Mouse (Mus musculus) olfactory bulb, adult 2 months (tissue): ENCODE measurements around the gene Sar1a. TPM values are rescaled to one million over a fixed set of nuclear protein-coding genes. Genes with fewer than 3 reads are reported as not detected.

ENCODE experiments used
- H3K27ac ChIP-seq: fragments of 200-500 bp; 2 replicates; pipeline ENCODE4 v1.5.1; 2012; ENCODE audit warnings: low read depth, low read length; ENCODE audit not compliant: insufficient read depth
- H3K4me1 ChIP-seq: fragments of 200-500 bp; 2 replicates; pipeline ENCODE4 v1.6.1; 2012; ENCODE audit warnings: low read length; ENCODE audit not compliant: control insufficient read depth, insufficient read depth
- H3K4me3 ChIP-seq: fragments of 200-500 bp; 2 replicates; pipeline ENCODE4 v1.5.1; 2012; ENCODE audit warnings: mild to moderate bottlenecking, low read depth, low read length, moderate library complexity; ENCODE audit not compliant: insufficient read depth
- CTCF ChIP-seq: fragments of 200-500 bp; IDR thresholded peaks from 2 replicates; pipeline ENCODE4 v1.5.1; 2012; ENCODE audit warnings: low read depth, mild to moderate bottlenecking, low read length, moderate library complexity; ENCODE audit not compliant: insufficient read depth
- POLR2A ChIP-seq: fragments of 200-500 bp; IDR thresholded peaks from 2 replicates; pipeline ENCODE4 v1.6.1; 2012; ENCODE audit warnings: mild to moderate bottlenecking, low read depth, low read length, moderate library complexity; ENCODE audit not compliant: insufficient read depth
- WGBS: fragments of 180-500 bp; shearing (Covaris S2); methylation state at CpG from one replicate; pipeline ENCODE4 v1.1.7; 2018; 5-methylcytosine and 5-hydroxymethylcytosine counted together
- polyA plus RNA-seq: library from polyadenylated mRNA; stranded (reverse); fragments of >200 nt; gene quantifications from 2 replicates; pipeline ENCODE4 v1.2.4, GENCODE M21; 2012; ENCODE audit warnings: low replicate concordance; ENCODE audit not compliant: missing spikeins, insufficient read depth, insufficient read length

Gene Sar1a
- polyA plus RNA-seq, 1 experiment: not detected

DNA sequence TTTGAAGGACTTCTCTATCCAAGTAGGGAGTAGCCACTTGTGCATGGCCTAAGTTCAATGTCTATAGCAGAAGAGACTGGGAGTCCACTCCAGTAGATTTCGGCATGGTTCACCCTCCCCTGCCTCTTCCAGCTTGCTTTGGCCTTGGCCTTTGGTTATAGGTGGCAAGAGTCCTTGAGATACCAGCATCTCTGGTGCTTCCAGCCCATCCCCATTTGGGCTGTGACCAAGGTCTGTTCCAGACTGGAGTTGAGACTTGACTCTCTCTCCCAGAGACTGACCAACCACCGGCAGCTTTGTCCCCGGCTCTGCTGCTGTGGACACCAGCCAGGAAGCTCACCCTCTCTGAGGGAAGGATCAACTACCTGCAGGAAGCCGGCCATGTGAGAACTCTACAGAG is 58.0 kb downstream of the Sar1a start:
- 91% methylated on average over 4 of the region's 4 CpGs for WGBS
- Histone ChIP-seq H3K27ac (no peak overlapping the region), H3K4me1 (peaks cover 11% of the 10 kb centered on the region), H3K4me3 (no peak overlapping the region)
- TF ChIP-seq POLR2A: no peak
- no peak for TF ChIP-seq CTCF

DNA sequence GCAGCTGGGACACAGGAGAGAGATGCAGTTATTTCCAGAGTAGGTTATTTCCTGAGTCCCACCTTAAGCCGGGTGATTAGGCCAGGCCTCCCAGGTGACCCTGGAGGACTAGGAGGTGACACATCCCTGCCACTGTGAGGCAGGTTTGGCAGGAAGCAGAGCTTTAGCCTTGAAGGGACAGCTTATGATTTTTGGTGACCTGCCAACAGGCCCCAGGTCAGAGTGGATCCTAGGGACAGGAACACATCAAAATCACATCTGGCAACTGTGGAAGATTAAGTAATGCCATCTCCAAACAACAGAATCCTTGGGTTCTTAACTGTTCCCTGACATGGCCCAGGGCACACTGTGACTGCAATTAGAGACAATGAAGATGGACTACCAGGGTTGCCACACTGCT is 61.2 kb downstream of the Sar1a start:
- no peak for TF ChIP-seq CTCF
- no peak for TF ChIP-seq POLR2A
- 94% methylated on average over 1 of the region's 1 CpGs for WGBS
- H3K27ac ChIP-seq: no peak overlapping the region
- H3K4me3 ChIP-seq: no peak overlapping the region
- H3K4me1 ChIP-seq: peaks cover 11% of the 10 kb centered on the region

DNA sequence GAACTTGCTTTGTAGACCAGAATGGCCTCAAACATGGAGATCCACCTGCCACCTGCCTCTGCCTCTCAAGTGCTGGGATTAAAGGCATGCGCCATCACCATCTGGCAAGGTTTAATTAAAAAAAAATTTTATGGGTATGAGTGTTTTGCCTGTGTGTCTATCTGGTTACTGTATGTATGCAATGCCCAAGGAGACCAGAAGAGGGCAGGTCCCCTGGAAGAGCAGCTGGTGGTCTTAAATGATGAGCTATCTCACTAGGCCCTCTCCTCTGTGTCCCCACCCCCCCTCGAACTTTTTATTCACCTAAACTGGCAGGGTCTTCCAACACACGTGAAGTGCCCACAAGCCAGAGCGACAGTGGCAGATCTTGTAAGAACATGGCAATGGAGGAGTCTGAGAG is 61.8 kb downstream of the Sar1a start:
- WGBS: 90% methylated on average over 4 of the region's 4 CpGs
- Histone ChIP-seq H3K27ac (no peak overlapping the region), H3K4me1 (peaks cover 5% of the 10 kb centered on the region), H3K4me3 (no peak overlapping the region)
- no peak for TF ChIP-seq POLR2A
- no peak for TF ChIP-seq CTCF

DNA sequence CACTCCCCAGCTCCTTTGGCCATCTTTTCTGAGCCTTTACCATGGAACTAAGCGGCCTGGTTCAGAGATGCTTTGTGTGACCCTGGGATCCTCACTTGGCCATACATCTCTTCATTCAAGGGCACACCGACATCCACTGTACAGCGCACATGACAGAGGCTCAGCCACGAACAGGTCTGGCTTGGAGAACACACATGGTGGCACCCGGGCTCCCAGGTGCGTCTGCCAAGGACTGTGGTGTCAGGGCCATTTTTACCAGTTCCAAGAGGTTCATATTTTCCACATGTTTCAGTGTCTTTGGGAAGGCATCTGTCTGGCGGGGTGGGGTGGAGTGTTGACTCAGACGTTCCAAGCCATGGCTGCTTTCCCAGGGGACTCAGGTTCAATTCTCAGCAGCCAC is 62.2 kb downstream of the Sar1a start:
- Histone ChIP-seq H3K4me1 (0 out of 2 replicates have a peak, but pooled peaks cover 4% of the 10 kb centered on the region), H3K4me3 (no peak overlapping the region), H3K27ac (no peak overlapping the region)
- TF ChIP-seq POLR2A (no peak), CTCF (no peak)
- 96% methylated on average over 8 of the region's 8 CpGs for WGBS

Other genes starting within 250 kb of the Sar1a start
- 105 TPM in 1 of 2 replicates, not detected in the other for gene Eif4ebp2, start 227.6 kb upstream of the Sar1a start, polyA plus RNA-seq
- gene Lrrc20, start 204.5 kb upstream of the Sar1a start, polyA plus RNA-seq: not detected in 2 replicates
- 173,703 TPM in 1 of 2 replicates, not detected in the other for gene Npffr1, start 84.8 kb upstream of the Sar1a start, polyA plus RNA-seq
- not detected in 2 replicates for gene Ppa1, start 31.7 kb upstream of the Sar1a start, polyA plus RNA-seq
- not detected in 2 replicates for gene Tysnd1, start 15.2 kb downstream of the Sar1a start, polyA plus RNA-seq
- not detected in 2 replicates for gene Aifm2, start 35.0 kb downstream of the Sar1a start, polyA plus RNA-seq
- not detected in 2 replicates for gene H2afy2, start 103.8 kb downstream of the Sar1a start, polyA plus RNA-seq